Mouse (Mus musculus) stomach, postnatal 0 days (tissue): ENCODE results near the gene Lgals3. TPM values are rescaled to one million over a fixed set of nuclear protein-coding genes. Genes with fewer than 3 reads are reported as not detected.

Source experiments
- ATAC-seq: fragments of 200-750 bp; cut with Nextera tagmentation; 2 replicates; pipeline ENCODE4 v1.8.0; 2017; ENCODE audit not compliant: low FRiP score, low TSS enrichment
- DNase-seq: peaks from one replicate; pipeline ENCODE4 v3.0.0-alpha.2; 2016; ENCODE audit warnings: low spot score
- H3K27ac ChIP-seq: fragments of 300-500 bp; sonication (generic); replicated peaks from 2 replicates; pipeline ENCODE4 v1.5.1; 2014; ENCODE audit warnings: mild to moderate bottlenecking, control low read depth
- H3K27me3 ChIP-seq: fragments of 300-500 bp; sonication (generic); 2 replicates; pipeline ENCODE4 v1.6.1; 2014; ENCODE audit warnings: low read length; ENCODE audit not compliant: control insufficient read depth, insufficient read depth
- H3K36me3 ChIP-seq: fragments of 300-500 bp; sonication (generic); 2 replicates; pipeline ENCODE4 v1.6.1; 2014; ENCODE audit warnings: low read length, mixed read lengths; ENCODE audit not compliant: control insufficient read depth, insufficient read depth
- H3K4me1 ChIP-seq: fragments of 300-500 bp; sonication (generic); replicated peaks from 2 replicates; pipeline ENCODE4 v1.6.1; 2014; ENCODE audit warnings: antibody characterized with exemption; ENCODE audit not compliant: control insufficient read depth, insufficient read depth
- H3K4me2 ChIP-seq: fragments of 300-500 bp; sonication (generic); replicated peaks from 2 replicates; pipeline ENCODE4 v1.6.1; 2014; ENCODE audit warnings: low read depth, mild to moderate bottlenecking, control low read depth, moderate library complexity
- H3K4me3 ChIP-seq: fragments of 300-500 bp; sonication (generic); 2 replicates; pipeline ENCODE4 v1.5.1; 2014; ENCODE audit warnings: low read depth, low read length, control low read depth
- H3K9ac ChIP-seq: fragments of 300-500 bp; sonication (generic); 2 replicates; pipeline ENCODE4 v1.6.1; 2014; ENCODE audit warnings: mild to moderate bottlenecking, low read length, control low read depth, mixed read lengths
- H3K9me3 ChIP-seq: fragments of 300-500 bp; sonication (generic); 2 replicates; pipeline ENCODE4 v1.6.1; 2016; ENCODE audit warnings: low read length; ENCODE audit not compliant: control insufficient read depth
- CTCF ChIP-seq: IDR thresholded peaks from 2 replicates; pipeline ENCODE4 v1.5.1; 2016; ENCODE audit warnings: antibody characterized with exemption, low read depth, mild to moderate bottlenecking, moderate library complexity
- EP300 ChIP-seq: optimal IDR thresholded peaks from 2 replicates; pipeline ENCODE3; 2016; ENCODE audit warnings: antibody characterized with exemption
- WGBS: fragments of 180-500 bp; shearing (Covaris S2); extraction: QIAGEN DNeasy Blood & Tissue Kit; methylation state at CpG from one replicate; pipeline ENCODE4 v1.1.7; 2014; 5-methylcytosine and 5-hydroxymethylcytosine counted together
- polyA plus RNA-seq: library from polyadenylated mRNA; unstranded; fragments of >200 nt; fragmentation: Nextera tagmentation; extraction: Ambion mirVana; gene quantifications from 2 replicates; pipeline ENCODE4 v1.2.1, GENCODE M21; 2015

Gene Lgals3
- polyA plus RNA-seq, 1 experiment from 2014 or later: 359 TPM

- no peak for ATAC-seq
- Histone ChIP-seq H3K4me3 (no peak overlapping the region), H3K27ac (no peak overlapping the region), H3K4me1 (no peaks in the 10 kb centered on the region), H3K4me2 (no peak overlapping the region), H3K9ac (no peak overlapping the region), H3K9me3 (no peaks in the 10 kb centered on the region), H3K36me3 (no peaks in the 10 kb centered on the region), H3K27me3 (no peaks in the 10 kb centered on the region)
- no peak for TF ChIP-seq EP300
- TF ChIP-seq CTCF: peak; percentile 94
- DNase-seq: peak; percentile 82
- 69% methylated on average over 4 of the region's 4 CpGs for WGBS
Measured at GRCm38 (mm10) chr14:47334819-47335218, 32.7 kb upstream of the Lgals3 start.

GRCm38 (mm10) chr14:47335300-47335699, 32.3 kb upstream of the Lgals3 start:
- H3K9ac ChIP-seq: no peak overlapping the region
- no peak for ATAC-seq
- H3K4me2 ChIP-seq: no peak overlapping the region
- H3K9me3 ChIP-seq: no peaks in the 10 kb centered on the region
- no peaks in the 10 kb centered on the region for H3K36me3 ChIP-seq
- no peak for DNase-seq
- no peaks in the 10 kb centered on the region for H3K27me3 ChIP-seq
- no peaks in the 10 kb centered on the region for H3K4me1 ChIP-seq
- TF ChIP-seq CTCF (no peak), EP300 (no peak)
- WGBS: 71% methylated on average over 3 of the region's 3 CpGs
- no peak overlapping the region for H3K27ac ChIP-seq
- no peak overlapping the region for H3K4me3 ChIP-seq

GRCm38 (mm10) chr14:47340231-47340925, 27.2 kb upstream of the Lgals3 start:
- H3K27me3 ChIP-seq: no peaks in the 10 kb centered on the region
- no peak for DNase-seq
- H3K4me2 ChIP-seq: no peak overlapping the region
- H3K4me3 ChIP-seq: no peak overlapping the region
- ATAC-seq: no peak
- no peak for TF ChIP-seq EP300
- TF ChIP-seq CTCF: no peak
- H3K27ac ChIP-seq: no peak overlapping the region
- WGBS: 77% methylated on average over 10 of the region's 10 CpGs
- no peak overlapping the region for H3K9ac ChIP-seq
- H3K4me1 ChIP-seq: no peaks in the 10 kb centered on the region
- H3K36me3 ChIP-seq: no peaks in the 10 kb centered on the region
- no peaks in the 10 kb centered on the region for H3K9me3 ChIP-seq

GRCm38 (mm10) chr14:47341811-47342291, 25.7 kb upstream of the Lgals3 start:
- no peak for TF ChIP-seq EP300
- TF ChIP-seq CTCF: no peak
- peak; percentile 65; the same call in 1 of the 2 replicates for ATAC-seq
- DNase-seq: no peak
- Histone ChIP-seq H3K9ac (no peak overlapping the region), H3K4me3 (no peak overlapping the region), H3K36me3 (no peaks in the 10 kb centered on the region), H3K27me3 (no peaks in the 10 kb centered on the region), H3K9me3 (no peaks in the 10 kb centered on the region), H3K4me1 (no peaks in the 10 kb centered on the region), H3K4me2 (no peak overlapping the region), H3K27ac (no peak overlapping the region)
- 60% methylated on average over 4 of the region's 4 CpGs for WGBS

- Histone ChIP-seq H3K9me3 (no peaks in the 10 kb centered on the region), H3K9ac (no peak overlapping the region), H3K4me3 (no peak overlapping the region), H3K4me1 (no peaks in the 10 kb centered on the region), H3K4me2 (no peak overlapping the region), H3K27ac (no peak overlapping the region), H3K27me3 (no peaks in the 10 kb centered on the region), H3K36me3 (no peaks in the 10 kb centered on the region)
- peak; percentile 81 for ATAC-seq
- WGBS: 76% methylated on average over 1 of the region's 1 CpGs
- no peak for TF ChIP-seq CTCF
- no peak for TF ChIP-seq EP300
- DNase-seq: no peak
Measured at GRCm38 (mm10) chr14:47346715-47347114, 20.8 kb upstream of the Lgals3 start.

- 61% methylated on average over 2 of the region's 2 CpGs for WGBS
- Histone ChIP-seq H3K36me3 (no peaks in the 10 kb centered on the region), H3K9ac (no peak overlapping the region), H3K4me2 (no peak overlapping the region), H3K4me3 (no peak overlapping the region), H3K4me1 (no peaks in the 10 kb centered on the region; the same call in 1 of the 2 replicates), H3K27ac (0 out of 2 replicates have a peak overlapping the region, but pooled peaks have one; percentile 8), H3K9me3 (no peaks in the 10 kb centered on the region), H3K27me3 (no peaks in the 10 kb centered on the region)
- no peak for DNase-seq
- no peak for ATAC-seq
- TF ChIP-seq CTCF (no peak), EP300 (no peak)
Measured at GRCm38 (mm10) chr14:47350974-47351373, 16.6 kb upstream of the Lgals3 start.
